Mouse (Mus musculus) ES-E14 (cell line): ENCODE measurements around the gene Tmod3. TPM values are rescaled to one million over a fixed set of nuclear protein-coding genes. Genes with fewer than 3 reads are reported as not detected.

ENCODE experiments used
- DNase-seq: peaks from one replicate; pipeline ENCODE4 v3.0.0-alpha.2; 2013; ENCODE audit warnings: low read depth, low spot score
- H3K27ac ChIP-seq: 2 replicates; pipeline ENCODE4 v1.5.1; 2012; ENCODE audit warnings: low read depth, mild to moderate bottlenecking, low read length, moderate library complexity, mixed read lengths; ENCODE audit not compliant: poor library complexity, insufficient read depth, severe bottlenecking
- H3K36me3 ChIP-seq: 2 replicates; pipeline ENCODE4 v1.6.1; 2012; ENCODE audit warnings: mild to moderate bottlenecking, low read length, moderate library complexity, mixed read lengths; ENCODE audit not compliant: control insufficient read depth, poor library complexity, insufficient read depth, severe bottlenecking
- H3K4me1 ChIP-seq, 2 experiments: fragments of 150-350 bp in 1 of 2; sonication (generic) in 1 of 2; 2 replicates each; pipeline ENCODE4 v1.6.1; 2012; ENCODE audit warnings: low read length in 2 of 2, mild to moderate bottlenecking in 1 of 2, mixed read lengths in 1 of 2; ENCODE audit not compliant: control insufficient read depth in 2 of 2, insufficient read depth in 2 of 2, poor library complexity in 1 of 2
- H3K4me3 ChIP-seq, 2 experiments: fragments of 150-350 bp in 1 of 2; sonication (generic) in 1 of 2; 2 replicates each; pipeline ENCODE4 v1.5.1; 2012; ENCODE audit warnings: low read length in 2 of 2, low read depth in 1 of 2, mild to moderate bottlenecking in 1 of 2, mixed read lengths in 1 of 2; ENCODE audit not compliant: insufficient read depth in 1 of 2, poor library complexity in 1 of 2, severe bottlenecking in 1 of 2
- H3K9ac ChIP-seq: 2 replicates; pipeline ENCODE4 v1.6.1; 2012; ENCODE audit warnings: low read depth, mild to moderate bottlenecking, low read length, mixed read lengths; ENCODE audit not compliant: poor library complexity, insufficient read depth, severe bottlenecking
- H3K9me3 ChIP-seq: fragments of 150-350 bp; sonication (generic); 2 replicates; pipeline ENCODE4 v1.6.1; 2012; ENCODE audit warnings: low read depth, mild to moderate bottlenecking, low read length; ENCODE audit not compliant: control insufficient read depth, insufficient read depth
- CHD2 ChIP-seq: IDR thresholded peaks from 2 replicates; pipeline ENCODE4 v1.6.1; 2014; ENCODE audit warnings: mild to moderate bottlenecking, low read depth, low read length, inconsistent platforms
- HCFC1 ChIP-seq: IDR thresholded peaks from 2 replicates; pipeline ENCODE4 v1.6.1; 2012; ENCODE audit warnings: low read length, inconsistent platforms, borderline replicate concordance; ENCODE audit not compliant: insufficient read depth
- MAFK ChIP-seq: IDR thresholded peaks from 2 replicates; pipeline ENCODE4 v1.6.1; 2014; ENCODE audit warnings: mild to moderate bottlenecking, low read depth, low read length, inconsistent platforms; ENCODE audit not compliant: insufficient read depth
- ZC3H11A ChIP-seq: IDR thresholded peaks from 2 replicates; pipeline ENCODE4 v1.6.1; 2012; ENCODE audit warnings: low read depth, mild to moderate bottlenecking, inconsistent platforms, low read length, borderline replicate concordance
- ZNF384 ChIP-seq: IDR thresholded peaks from 2 replicates; pipeline ENCODE4 v1.6.1; 2012; ENCODE audit warnings: low read depth, low read length, inconsistent platforms
- in situ Hi-C, 2 experiments: fragments of 600-800 bp; cut with MboI; formaldehyde crosslinking; loops; one replicate each; pipeline ENCODE4 v1.15.1; 2025; ENCODE audit warnings: low sequenced_read_pairs in 2 of 2, inconsistent platforms in 1 of 2; ENCODE audit not compliant: unreplicated experiment in 2 of 2
- total RNA-seq: library from RNA; depleted of rRNA; stranded (reverse); fragments of 300-350 nt; gene quantifications from 2 replicates; pipeline ENCODE4 v1.2.3, GENCODE M21; 2012

Tmod3 gene
- total RNA-seq, 1 experiment = 36.4 TPM

DNA sequence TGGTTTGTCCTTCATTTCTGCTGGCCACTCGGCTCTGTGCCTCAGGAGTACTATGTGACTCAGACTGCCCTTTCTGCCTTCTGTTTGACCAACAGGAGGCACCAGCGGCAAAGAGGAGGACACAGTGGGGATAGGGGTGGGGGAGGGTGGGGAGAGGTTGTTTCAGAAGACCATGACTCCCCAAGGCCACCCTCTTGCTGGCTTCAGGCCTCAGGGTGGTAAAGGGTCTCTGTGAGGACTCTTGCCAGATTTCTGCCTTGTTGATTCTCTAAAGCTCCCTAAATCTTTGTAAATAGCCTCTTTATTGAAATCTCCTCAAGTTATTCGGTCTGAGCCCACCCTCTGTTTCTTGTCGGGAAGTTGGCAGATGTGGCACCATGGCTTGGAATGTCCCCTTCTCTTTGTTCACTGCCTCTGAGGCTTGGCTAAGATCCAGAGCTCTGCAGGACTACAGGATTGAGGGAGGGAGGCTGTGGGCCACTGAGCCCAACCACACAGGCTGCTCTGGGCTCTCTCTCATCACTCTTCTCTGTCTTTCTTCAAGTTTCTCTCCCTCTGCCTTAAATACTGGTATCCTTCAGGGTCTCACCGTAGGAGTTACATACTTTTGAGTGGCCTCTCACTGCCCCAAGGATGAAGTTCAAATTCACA, 39.9 kb upstream of the Tmod3 start:
- no peak for DNase-seq
- no peaks in the 10 kb centered on the region for H3K4me1 ChIP-seq
- H3K27ac ChIP-seq = no peak overlapping the region
- no peaks in the 10 kb centered on the region for H3K9me3 ChIP-seq
- no peaks in the 10 kb centered on the region for H3K36me3 ChIP-seq
- no peak overlapping the region for H3K4me3 ChIP-seq
- TF ChIP-seq ZC3H11A = no peak
- TF ChIP-seq HCFC1 = no peak
- no peak for TF ChIP-seq CHD2
- no peak for TF ChIP-seq ZNF384
- TF ChIP-seq MAFK = no peak
- no peak overlapping the region for H3K9ac ChIP-seq
- in situ Hi-C loops = no loop called here

DNA sequence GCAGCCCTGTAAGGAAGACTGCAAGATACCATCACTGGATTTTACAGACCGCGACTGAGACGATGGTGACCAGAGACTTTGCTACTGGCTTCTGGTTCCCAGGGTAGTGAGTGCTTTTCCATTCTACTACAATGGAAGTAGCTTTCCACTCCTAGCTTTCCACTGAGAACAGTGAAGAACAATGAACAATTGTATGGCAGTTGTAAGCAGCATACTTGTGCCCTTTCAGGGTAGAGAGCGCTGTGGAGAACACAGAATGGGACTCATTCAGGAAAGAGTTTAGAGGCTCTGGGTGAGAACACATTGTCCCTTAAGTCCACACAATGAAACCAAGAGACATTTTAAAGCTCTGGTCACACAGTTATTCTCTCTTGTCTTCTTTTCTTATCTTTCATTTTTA, 38.1 kb upstream of the Tmod3 start:
- Histone ChIP-seq H3K4me1 (no peaks in the 10 kb centered on the region), H3K4me3 (no peak overlapping the region), H3K27ac (no peak overlapping the region), H3K36me3 (no peaks in the 10 kb centered on the region), H3K9me3 (no peaks in the 10 kb centered on the region), H3K9ac (no peak overlapping the region)
- no peak for DNase-seq
- in situ Hi-C loops = no loop called here
- TF ChIP-seq HCFC1 = no peak

DNA sequence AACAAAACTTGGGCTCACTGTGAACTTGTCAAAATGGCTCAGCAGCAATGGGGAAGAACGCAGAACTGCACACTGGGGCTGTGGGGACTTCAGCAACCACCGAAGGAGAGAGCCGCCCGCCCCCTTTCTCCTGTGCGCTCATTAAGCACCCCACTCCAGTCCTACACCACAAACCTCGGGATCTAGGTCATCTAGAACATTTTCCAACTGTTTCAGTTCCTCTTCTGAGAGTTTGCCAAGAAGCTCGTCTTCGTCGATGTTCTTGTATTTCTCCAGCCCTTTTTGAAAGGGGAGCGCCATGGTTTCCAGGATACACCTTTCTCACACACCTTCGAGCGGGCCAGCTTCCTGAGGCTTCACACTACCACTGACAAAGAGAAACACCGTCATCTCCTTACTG, 37.6 kb upstream of the Tmod3 start:
- in situ Hi-C loops = no loop called here
- no peaks in the 10 kb centered on the region for H3K4me1 ChIP-seq
- no peak overlapping the region for H3K4me3 ChIP-seq
- no peaks in the 10 kb centered on the region for H3K36me3 ChIP-seq
- no peaks in the 10 kb centered on the region for H3K9me3 ChIP-seq
- no peak overlapping the region for H3K27ac ChIP-seq
- no peak for DNase-seq
- H3K9ac ChIP-seq = no peak overlapping the region
- no peak for TF ChIP-seq HCFC1
- TF ChIP-seq CHD2 = no peak
- no peak for TF ChIP-seq MAFK
- no peak for TF ChIP-seq ZNF384
- TF ChIP-seq ZC3H11A = no peak

DNA sequence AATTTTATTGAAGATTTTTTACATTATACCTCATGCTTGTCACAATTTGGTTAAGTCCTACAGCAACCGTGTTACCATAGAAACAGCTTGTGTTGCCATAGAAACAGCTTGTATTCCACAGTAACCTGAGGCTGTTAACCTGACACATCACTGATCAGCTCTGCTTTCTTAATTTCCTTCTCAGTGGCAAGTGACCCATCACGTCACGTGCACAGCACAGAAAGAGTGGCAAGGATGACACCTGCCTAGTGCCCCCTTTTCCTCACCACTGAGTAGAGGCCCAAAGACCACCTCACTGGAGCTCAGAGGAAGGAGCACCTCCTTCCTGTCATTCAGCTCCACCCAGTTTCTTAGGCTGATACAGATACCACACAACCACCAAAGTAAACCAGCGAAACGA, 34.0 kb upstream of the Tmod3 start:
- Histone ChIP-seq H3K9ac (no peak overlapping the region), H3K27ac (no peak overlapping the region), H3K36me3 (no peaks in the 10 kb centered on the region), H3K4me3 (no peak overlapping the region), H3K9me3 (no peaks in the 10 kb centered on the region), H3K4me1 (peaks cover 0 to 2% of the 10 kb centered on the region in 2 experiments; a peak in 1 of 4 replicates)
- in situ Hi-C loops = no loop called here
- no peak for TF ChIP-seq HCFC1
- TF ChIP-seq CHD2 = no peak
- no peak for TF ChIP-seq MAFK
- no peak for TF ChIP-seq ZC3H11A
- no peak for TF ChIP-seq ZNF384
- no peak for DNase-seq
